Mouse (Mus musculus): Measurements from ENCODE around the gene Olfr1076.

DNA sequence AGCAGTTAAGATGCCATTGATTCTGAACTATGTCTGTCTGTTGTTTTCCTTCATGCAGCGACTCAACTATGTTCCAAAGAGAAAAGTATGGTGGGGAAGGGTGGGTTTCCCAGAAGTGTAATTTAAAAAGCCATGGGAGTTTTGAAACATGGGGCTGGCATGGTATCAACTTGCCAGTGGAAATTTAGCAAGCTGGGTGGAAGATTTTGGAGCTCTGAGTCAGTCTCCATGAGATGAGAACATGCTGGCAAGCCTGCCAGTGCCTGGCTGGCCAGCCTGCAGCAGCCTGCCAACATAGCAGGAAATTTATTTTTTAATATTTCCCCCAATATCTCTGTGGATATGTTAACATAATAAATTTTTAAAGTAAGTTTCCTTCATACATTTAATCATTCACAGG is 22.7 kb downstream of the Olfr1076 start:
- no peak for TF ChIP-seq POLR2A (IDR thresholded peaks at IDR 0.05; ENCODE audit: control insufficient read depth, low read depth, low read length)
- TF ChIP-seq CTCF (IDR thresholded peaks at IDR 0.05; ENCODE audit: control insufficient read depth, insufficient read depth, insufficient replicate concordance, low read depth, low read length) = no peak
